Mouse (Mus musculus): ENCODE results near the gene Hsf2.

Gene Hsf2

GRCm38 (mm10) chr10:57485908-57486541 lies at the start of gene Hsf2:
Gene Hsf2, plus strand, starts transcription at chr10:57486385.
- peak; percentile 95 to 97 for DNase-seq (ENCODE audit: low spot score in 2 of 2)

GRCm38 (mm10) chr10:57437898-57438297 lies 48.3 kb upstream of the Hsf2 start:
- no peak for DNase-seq (ENCODE audit: low spot score in 2 of 2)

- no peak for DNase-seq (ENCODE audit: low spot score in 2 of 2)
Observed at GRCm38 (mm10) chr10:57441049-57441448, 45.1 kb upstream of the Hsf2 start.

GRCm38 (mm10) chr10:57444392-57444791 lies 41.8 kb upstream of the Hsf2 start:
- DNase-seq (ENCODE audit: low spot score in 2 of 2): no peak

- DNase-seq (ENCODE audit: low spot score in 2 of 2): no peak
Observed at GRCm38 (mm10) chr10:57445655-57446054, 40.5 kb upstream of the Hsf2 start.

GRCm38 (mm10) chr10:57447657-57448050 lies 38.5 kb upstream of the Hsf2 start:
- no peak for DNase-seq (ENCODE audit: low spot score in 2 of 2)

GRCm38 (mm10) chr10:57448051-57448716 lies 38.0 kb upstream of the Hsf2 start:
- peak; percentile 72 to 89 for DNase-seq (ENCODE audit: low spot score in 2 of 2)

GRCm38 (mm10) chr10:57463298-57463697 lies 22.9 kb upstream of the Hsf2 start:
- DNase-seq (ENCODE audit: low spot score in 2 of 2): peak; percentile 25 to 44

GRCm38 (mm10) chr10:57465768-57466167 lies 20.4 kb upstream of the Hsf2 start:
- no peak for DNase-seq (ENCODE audit: low spot score in 2 of 2)

GRCm38 (mm10) chr10:57477121-57477843 lies 8.9 kb upstream of the Hsf2 start:
- DNase-seq (ENCODE audit: low spot score in 2 of 2): no peak

- DNase-seq (ENCODE audit: low spot score in 2 of 2): no peak
Observed at GRCm38 (mm10) chr10:57481717-57482116, 4.5 kb upstream of the Hsf2 start.

GRCm38 (mm10) chr10:57484741-57485140 lies 1.4 kb upstream of the Hsf2 start:
- no peak for DNase-seq (ENCODE audit: low spot score in 2 of 2)

- DNase-seq (ENCODE audit: low spot score in 2 of 2): no peak
Observed at GRCm38 (mm10) chr10:57486542-57487071, 422 bp downstream of the Hsf2 start.

GRCm38 (mm10) chr10:57487201-57487600 lies 1.0 kb downstream of the Hsf2 start:
- DNase-seq (ENCODE audit: low spot score in 2 of 2): no peak

GRCm38 (mm10) chr10:57488591-57488990 lies 2.4 kb downstream of the Hsf2 start:
- no peak for DNase-seq (ENCODE audit: low spot score in 2 of 2)

- DNase-seq (ENCODE audit: low spot score in 2 of 2): no peak
Observed at GRCm38 (mm10) chr10:57492050-57492449, 5.9 kb downstream of the Hsf2 start.

GRCm38 (mm10) chr10:57499414-57500156 lies 13.4 kb downstream of the Hsf2 start:
- no peak for DNase-seq (ENCODE audit: low spot score in 2 of 2)

- DNase-seq (ENCODE audit: low spot score in 2 of 2): no peak
Observed at GRCm38 (mm10) chr10:57514616-57515015, 28.4 kb downstream of the Hsf2 start.

- DNase-seq (ENCODE audit: low spot score in 2 of 2): no peak
Observed at GRCm38 (mm10) chr10:57515278-57515677, 29.1 kb downstream of the Hsf2 start.

- DNase-seq (ENCODE audit: low spot score in 2 of 2): no peak
Observed at GRCm38 (mm10) chr10:57526469-57526868, 40.3 kb downstream of the Hsf2 start.

GRCm38 (mm10) chr10:57531076-57531475 lies 44.9 kb downstream of the Hsf2 start:
- DNase-seq (ENCODE audit: low spot score in 2 of 2): peak; percentile 22 to 41

All from frontal cortex, postnatal 36 days (tissue).